Mouse (Mus musculus): ENCODE measurements around the gene Atp1b3. TPM values are rescaled to one million over a fixed set of nuclear protein-coding genes. Genes with fewer than 3 reads are reported as not detected.
"Not testable (repeated sequence)": the region's sequence is repeated elsewhere in the genome, so short reads cannot be mapped to it uniquely, and the experiment has no call there.

The Atp1b3 gene
- 165 and 168 TPM in 2 replicates for polyA plus RNA-seq (2016; fragmentation: Nextera tagmentation; extraction: Ambion mirVana)

DNA sequence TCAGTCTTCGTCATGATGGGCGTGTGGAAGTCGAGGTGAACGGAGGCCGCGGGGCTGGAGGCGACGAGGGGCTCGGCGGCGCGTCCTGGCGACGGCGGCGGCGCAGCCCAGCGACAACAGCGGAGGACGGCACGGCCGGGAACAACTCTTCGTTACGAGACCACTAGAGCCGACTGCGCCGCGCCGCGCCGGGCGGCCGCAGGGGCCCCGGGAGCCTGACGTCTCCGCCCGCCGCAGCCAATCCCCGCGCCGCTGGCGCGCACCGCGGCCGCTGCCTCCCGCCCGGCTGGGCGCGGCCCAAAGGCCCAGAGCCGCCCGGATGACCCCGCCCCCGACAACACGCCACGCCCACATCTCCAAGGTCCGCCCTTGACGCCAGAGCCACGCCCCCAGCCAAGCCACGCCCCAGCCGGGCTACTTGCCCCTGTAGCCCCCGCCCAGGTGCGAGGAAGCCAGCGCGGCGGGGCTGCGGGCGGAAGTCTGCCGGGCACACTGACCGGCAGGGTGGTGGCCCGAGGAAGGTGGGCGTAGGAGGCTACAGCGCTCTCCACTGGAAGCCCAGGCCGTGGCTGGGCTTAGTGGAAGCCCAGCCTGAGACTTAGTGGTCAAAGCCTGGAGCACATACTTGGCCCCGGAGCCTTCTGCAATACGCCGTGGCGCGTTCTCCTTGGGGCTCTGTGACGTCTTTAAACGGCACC, at the start of gene Atp1b3:
Gene Atp1b3 (minus strand): TSS at position 302 of the 698 bp plus-strand sequence.
- Histone ChIP-seq H3K36me3 (no peaks in the 10 kb centered on the region), H3K4me2 (replicated peaks) (peak within 1 kb of the TSS; percentile 70), H3K27ac (peak within 1 kb of the TSS; percentile 94), H3K4me1 (peaks cover 19% of the 10 kb centered on the region), H3K4me3 (peak within 1 kb of the TSS; percentile 92), H3K27me3 (replicated peaks) (no peaks in the 10 kb centered on the region), H3K9me3 (no peaks in the 10 kb centered on the region), H3K9ac (peak within 1 kb of the TSS; percentile 97)
- WGBS: under 1% methylated on average over 80 of the region's 81 CpGs
- peak; percentile 97 for ATAC-seq (ENCODE audit: low FRiP score, low read depth)

DNA sequence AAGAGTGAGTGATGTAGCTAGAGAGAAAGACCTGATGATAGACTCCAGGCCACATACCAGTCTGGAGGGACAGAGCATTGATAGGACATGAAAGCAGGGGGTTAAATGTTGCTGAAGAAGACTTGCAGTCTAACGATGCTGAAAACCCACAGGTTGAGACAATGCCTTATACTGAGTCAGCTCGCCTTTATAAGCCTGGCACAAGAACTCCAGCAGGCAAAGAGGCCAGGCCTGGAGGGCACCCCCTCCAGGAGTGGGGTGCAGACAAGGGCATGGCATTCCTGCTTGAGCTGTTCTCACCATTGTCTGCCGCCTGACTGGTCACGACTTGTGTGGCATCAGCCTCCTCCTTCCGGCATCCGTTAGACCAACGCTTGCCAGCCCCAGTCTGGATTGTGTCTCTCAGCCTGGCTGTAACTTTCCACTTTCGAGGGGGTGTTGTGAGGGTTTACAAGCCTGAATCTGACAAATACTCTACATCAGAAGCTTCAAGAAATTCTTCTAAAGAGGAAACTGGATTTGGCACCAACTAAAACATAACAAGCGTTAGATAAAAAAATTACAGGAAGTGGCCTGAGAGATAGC, 48.7 kb upstream of the Atp1b3 start:
- 86% methylated on average over 9 of the region's 9 CpGs for WGBS
- H3K36me3 ChIP-seq: no peaks in the 10 kb centered on the region
- H3K4me1 ChIP-seq: no peaks in the 10 kb centered on the region
- no peak overlapping the region for H3K9ac ChIP-seq
- no peaks in the 10 kb centered on the region for H3K9me3 ChIP-seq
- H3K4me3 ChIP-seq: no peak overlapping the region
- no peaks in the 10 kb centered on the region for H3K27me3 ChIP-seq (replicated peaks)
- ATAC-seq (ENCODE audit: low FRiP score, low read depth): no peak
- no peak overlapping the region for H3K4me2 ChIP-seq (replicated peaks)
- H3K27ac ChIP-seq: no peak overlapping the region

DNA sequence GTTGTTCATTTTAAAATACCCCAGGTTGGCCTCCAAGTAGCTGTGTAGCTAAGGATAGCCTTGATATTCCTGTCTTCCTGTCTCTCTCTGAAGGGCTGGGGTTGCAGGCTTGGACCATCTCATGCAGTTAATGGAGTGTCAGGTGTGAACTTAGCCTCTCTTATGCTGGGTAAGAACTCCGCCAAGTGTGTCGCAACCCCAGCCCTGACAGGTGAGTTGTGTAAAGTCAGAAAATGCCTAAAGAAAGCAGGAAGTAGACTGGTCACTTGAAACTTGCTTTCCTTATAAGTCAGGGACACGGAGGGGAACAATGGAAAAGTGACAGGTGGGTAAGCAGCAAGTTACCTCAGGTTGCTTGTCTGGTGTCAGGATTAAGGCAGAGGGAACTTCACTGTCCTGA, 40.1 kb upstream of the Atp1b3 start:
- Histone ChIP-seq H3K9me3 (no peaks in the 10 kb centered on the region), H3K27ac (no peak overlapping the region), H3K4me2 (replicated peaks) (no peak overlapping the region), H3K9ac (no peak overlapping the region), H3K36me3 (no peaks in the 10 kb centered on the region), H3K4me1 (no peaks in the 10 kb centered on the region), H3K27me3 (replicated peaks) (no peaks in the 10 kb centered on the region), H3K4me3 (no peak overlapping the region)
- no peak for ATAC-seq (ENCODE audit: low FRiP score, low read depth)
- WGBS: 91% methylated on average over 3 of the region's 3 CpGs

DNA sequence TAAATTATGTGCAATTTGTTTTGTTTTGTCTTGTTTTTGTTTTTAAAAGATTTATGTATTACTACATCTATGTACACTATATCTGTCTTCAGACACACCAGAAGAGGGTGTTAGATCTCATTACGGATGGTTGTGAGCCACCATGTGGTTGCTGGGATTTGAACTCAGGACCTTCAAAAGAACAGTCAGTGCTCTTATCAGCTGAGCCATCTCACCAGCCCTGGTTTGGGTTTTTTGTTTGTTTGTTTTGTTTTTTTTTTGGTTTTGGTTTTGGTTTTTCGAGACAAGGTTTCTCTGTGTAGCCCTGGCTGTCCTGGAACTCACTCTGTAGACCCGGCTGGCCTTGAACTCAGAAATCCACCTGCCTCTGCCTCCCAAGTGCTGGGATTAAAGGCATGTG, 35.7 kb upstream of the Atp1b3 start:
- 96% methylated on average over 3 of the region's 3 CpGs for WGBS
- H3K4me2 ChIP-seq (replicated peaks); H3K9ac ChIP-seq: not testable (repeated sequence)

DNA sequence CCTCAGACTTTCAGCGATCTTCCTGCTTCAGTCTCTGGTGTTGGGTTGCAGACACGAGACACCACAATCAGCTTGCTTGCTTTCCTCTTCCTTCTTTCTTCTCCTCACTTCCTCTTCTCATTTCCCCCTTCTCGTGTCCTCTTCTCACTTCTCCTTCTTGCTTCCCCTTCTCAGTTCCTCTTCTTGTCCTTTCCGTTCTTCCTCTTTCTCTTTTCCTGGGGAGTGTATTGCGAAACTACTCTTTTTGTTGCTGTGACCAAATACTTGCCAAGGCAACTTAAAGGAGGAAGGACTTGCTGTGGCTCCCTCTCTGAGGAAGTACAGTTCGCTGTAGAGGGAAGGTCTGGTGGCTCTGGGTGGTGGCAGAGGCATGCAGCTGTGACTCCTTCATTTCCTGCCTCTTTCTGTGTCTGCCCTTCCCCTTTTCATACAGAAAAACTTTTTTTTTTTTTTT, 35.2 kb upstream of the Atp1b3 start:
- no peaks in the 10 kb centered on the region for H3K36me3 ChIP-seq
- no peak overlapping the region for H3K4me3 ChIP-seq
- H3K9me3 ChIP-seq: no peaks in the 10 kb centered on the region
- H3K4me2 ChIP-seq (replicated peaks): no peak overlapping the region
- 75% methylated on average over 6 of the region's 6 CpGs for WGBS
- H3K27me3 ChIP-seq (replicated peaks): no peaks in the 10 kb centered on the region
- ATAC-seq (ENCODE audit: low FRiP score, low read depth): no peak
- H3K27ac ChIP-seq: no peak overlapping the region
- H3K9ac ChIP-seq: no peak overlapping the region
- no peaks in the 10 kb centered on the region for H3K4me1 ChIP-seq

More for the DNA sequence above, 35.7 kb upstream of the Atp1b3 start:
- H3K27ac ChIP-seq; ATAC-seq (ENCODE audit: low FRiP score, low read depth); H3K4me3 ChIP-seq; H3K36me3 ChIP-seq; H3K4me1 ChIP-seq; H3K9me3 ChIP-seq; H3K27me3 ChIP-seq (replicated peaks): not testable (repeated sequence)

DNA sequence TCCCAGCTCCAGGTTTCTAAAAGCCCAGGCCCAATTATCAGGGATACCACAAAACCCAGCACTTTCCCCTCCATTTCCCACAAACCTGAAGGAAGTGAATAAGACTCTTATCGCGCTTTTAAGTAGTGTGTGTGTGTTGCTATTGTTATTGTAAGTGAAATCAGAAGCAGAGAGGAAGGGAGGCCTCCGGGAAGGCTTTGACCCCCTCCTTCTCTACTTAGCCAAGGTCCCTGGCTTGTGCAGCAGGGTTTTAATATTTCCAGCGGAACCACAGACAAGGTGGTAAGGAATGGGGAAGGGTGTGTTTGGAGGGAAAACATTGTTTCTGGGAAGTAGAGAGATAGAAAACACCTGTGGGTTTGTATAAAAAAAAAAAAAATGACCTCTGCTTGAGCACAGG, 34.4 kb upstream of the Atp1b3 start:
- Histone ChIP-seq H3K4me1 (no peaks in the 10 kb centered on the region), H3K27ac (no peak overlapping the region), H3K4me2 (replicated peaks) (no peak overlapping the region), H3K36me3 (no peaks in the 10 kb centered on the region), H3K9ac (no peak overlapping the region), H3K27me3 (replicated peaks) (no peaks in the 10 kb centered on the region), H3K4me3 (no peak overlapping the region), H3K9me3 (no peaks in the 10 kb centered on the region)
- ATAC-seq (ENCODE audit: low FRiP score, low read depth): no peak
- 47% methylated on average over 4 of the region's 4 CpGs for WGBS

DNA sequence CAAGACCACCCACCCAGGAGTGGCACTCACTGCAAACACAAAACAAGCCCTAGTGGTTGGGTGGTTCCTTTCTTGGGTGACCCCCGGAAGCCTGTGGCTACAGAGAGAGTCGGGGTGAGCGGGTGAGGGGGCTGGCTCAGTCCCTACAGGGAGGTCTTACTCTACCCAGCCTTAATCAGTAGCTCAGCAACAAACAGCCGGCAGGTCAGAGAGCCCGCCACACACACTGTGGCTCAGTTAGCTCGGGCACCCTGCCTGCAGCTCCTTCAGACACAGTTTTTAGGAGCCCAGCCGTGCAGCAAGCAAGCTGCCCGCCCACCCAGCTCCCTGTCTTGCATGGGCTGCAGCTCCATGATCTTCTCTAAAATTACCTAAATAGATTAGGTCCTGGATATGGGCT, 33.9 kb upstream of the Atp1b3 start:
- no peak overlapping the region for H3K27ac ChIP-seq
- no peak overlapping the region for H3K4me3 ChIP-seq
- H3K9ac ChIP-seq: no peak overlapping the region
- H3K36me3 ChIP-seq: no peaks in the 10 kb centered on the region
- H3K9me3 ChIP-seq: no peaks in the 10 kb centered on the region
- H3K4me2 ChIP-seq (replicated peaks): no peak overlapping the region
- ATAC-seq (ENCODE audit: low FRiP score, low read depth): no peak
- WGBS: 40% methylated on average over 8 of the region's 8 CpGs
- H3K27me3 ChIP-seq (replicated peaks): no peaks in the 10 kb centered on the region
- no peaks in the 10 kb centered on the region for H3K4me1 ChIP-seq

DNA sequence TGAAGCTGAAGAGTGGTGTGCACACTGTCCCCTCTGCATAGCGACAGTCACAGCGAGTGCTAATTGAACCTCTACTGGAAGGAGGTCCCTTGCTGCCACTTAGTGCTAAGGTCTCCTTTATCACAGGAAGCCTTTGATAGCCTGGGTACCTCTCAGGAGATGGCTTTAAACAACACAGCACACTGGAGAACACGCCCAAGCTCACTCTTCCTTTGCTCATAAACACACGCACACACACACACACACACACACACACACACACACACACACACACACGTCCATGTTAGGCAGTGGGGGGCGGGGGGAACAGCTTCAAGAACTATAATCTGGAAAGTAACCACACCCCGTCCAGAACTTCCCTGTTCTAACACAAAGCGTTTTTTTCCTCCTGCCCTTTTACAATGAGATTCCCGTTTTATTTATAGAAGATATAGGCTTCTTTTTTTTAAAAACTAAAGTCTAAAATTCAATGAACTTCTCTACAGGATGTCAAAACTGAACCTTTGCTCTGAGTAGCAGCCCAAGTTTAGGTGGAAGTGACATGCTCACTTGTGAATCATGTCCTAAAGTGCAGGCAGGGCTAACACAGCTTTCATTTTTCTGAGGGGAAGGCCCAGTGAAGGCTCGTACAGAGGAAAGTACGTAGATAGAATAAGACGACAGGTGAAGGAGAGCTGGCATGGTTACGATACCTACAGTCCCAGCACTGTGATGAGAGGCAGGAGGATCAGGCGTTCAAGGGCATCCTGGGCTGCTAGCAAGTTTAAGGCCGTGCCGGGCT, 30.9 kb upstream of the Atp1b3 start:
- H3K9me3 ChIP-seq: no peaks in the 10 kb centered on the region
- no peaks in the 10 kb centered on the region for H3K36me3 ChIP-seq
- no peaks in the 10 kb centered on the region for H3K27me3 ChIP-seq (replicated peaks)
- H3K4me3 ChIP-seq: no peak overlapping the region
- no peak overlapping the region for H3K9ac ChIP-seq
- WGBS: 77% methylated on average over 16 of the region's 16 CpGs
- no peaks in the 10 kb centered on the region for H3K4me1 ChIP-seq
- no peak overlapping the region for H3K27ac ChIP-seq
- no peak for ATAC-seq (ENCODE audit: low FRiP score, low read depth)
- no peak overlapping the region for H3K4me2 ChIP-seq (replicated peaks)

DNA sequence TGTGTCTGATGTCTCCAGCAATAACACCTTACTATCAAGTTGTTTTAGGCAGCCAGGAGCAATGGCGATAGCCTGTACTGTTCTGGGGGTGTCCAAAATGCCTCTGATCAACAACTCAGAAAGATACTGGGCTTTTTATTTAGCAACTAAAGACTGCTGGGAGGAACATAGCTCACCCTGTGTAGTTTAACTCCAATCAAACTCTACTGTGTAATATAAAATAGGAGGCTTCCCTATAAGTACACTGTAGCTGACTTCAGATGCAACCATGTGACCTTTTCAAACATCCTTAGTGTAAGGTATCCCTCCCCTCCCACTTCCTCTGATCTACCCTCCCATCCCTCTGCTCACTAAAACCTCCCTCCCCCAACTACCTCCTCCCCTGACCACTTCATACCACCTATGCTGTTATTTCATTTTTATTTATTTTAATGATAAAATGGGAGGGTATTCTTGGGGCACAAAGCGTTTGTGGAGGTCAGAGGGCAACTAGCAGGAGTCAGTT, 29.5 kb upstream of the Atp1b3 start:
- Histone ChIP-seq H3K4me3 (no peak overlapping the region), H3K9ac (no peak overlapping the region), H3K4me2 (replicated peaks) (no peak overlapping the region), H3K4me1 (no peaks in the 10 kb centered on the region), H3K9me3 (no peaks in the 10 kb centered on the region), H3K27ac (no peak overlapping the region), H3K27me3 (replicated peaks) (no peaks in the 10 kb centered on the region), H3K36me3 (no peaks in the 10 kb centered on the region)
- 82% methylated on average over 2 of the region's 2 CpGs for WGBS
- no peak for ATAC-seq (ENCODE audit: low FRiP score, low read depth)

DNA sequence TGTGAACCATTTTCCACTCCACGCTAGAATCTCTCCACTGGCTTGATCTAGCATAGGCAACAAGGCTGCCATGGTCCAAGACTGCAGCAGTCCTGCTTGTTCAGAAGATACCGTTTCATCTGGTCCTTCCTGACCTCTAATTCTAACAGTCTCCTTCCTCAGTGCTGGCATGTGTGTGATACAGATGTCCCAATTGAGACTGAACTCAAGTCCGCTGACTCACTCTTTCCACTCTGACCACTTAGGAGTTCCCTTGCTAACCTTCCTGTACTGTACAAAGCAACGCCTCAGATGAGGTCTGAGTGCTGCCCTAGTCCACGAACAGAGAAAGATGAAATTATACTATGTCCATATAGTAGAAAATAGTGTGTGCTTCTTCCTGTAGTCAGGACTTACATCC, 28.9 kb upstream of the Atp1b3 start:
- H3K27ac ChIP-seq: no peak overlapping the region
- ATAC-seq (ENCODE audit: low FRiP score, low read depth): no peak
- no peak overlapping the region for H3K9ac ChIP-seq
- H3K4me1 ChIP-seq: no peaks in the 10 kb centered on the region
- WGBS: 89% methylated on average over 5 of the region's 5 CpGs
- H3K4me2 ChIP-seq (replicated peaks): no peak overlapping the region
- no peaks in the 10 kb centered on the region for H3K36me3 ChIP-seq
- no peaks in the 10 kb centered on the region for H3K9me3 ChIP-seq
- H3K4me3 ChIP-seq: no peak overlapping the region
- no peaks in the 10 kb centered on the region for H3K27me3 ChIP-seq (replicated peaks)

DNA sequence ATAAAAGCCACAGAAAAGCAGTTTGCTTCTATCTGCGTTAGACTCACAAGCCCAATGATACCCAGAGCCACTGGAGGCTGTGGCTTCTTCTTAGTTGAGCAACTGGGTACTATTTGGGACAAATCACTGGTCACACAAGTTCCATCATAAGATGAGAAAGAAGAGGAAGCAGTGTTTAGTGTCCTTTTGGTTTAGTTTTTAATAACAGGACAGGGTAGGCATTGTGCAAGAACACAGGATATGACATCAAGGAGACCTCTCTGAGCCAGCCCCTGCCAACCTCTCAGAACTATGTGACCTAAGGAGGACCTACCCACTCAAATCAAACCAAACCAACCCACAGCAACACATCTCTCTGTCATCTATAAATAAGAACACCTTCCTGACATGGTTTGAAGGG, 27.7 kb upstream of the Atp1b3 start:
- H3K9ac ChIP-seq: no peak overlapping the region
- no peak overlapping the region for H3K27ac ChIP-seq
- 87% methylated on average over 1 of the region's 1 CpGs for WGBS
- no peak for ATAC-seq (ENCODE audit: low FRiP score, low read depth)
- no peaks in the 10 kb centered on the region for H3K36me3 ChIP-seq
- no peaks in the 10 kb centered on the region for H3K4me1 ChIP-seq
- H3K27me3 ChIP-seq (replicated peaks): no peaks in the 10 kb centered on the region
- no peaks in the 10 kb centered on the region for H3K9me3 ChIP-seq
- no peak overlapping the region for H3K4me3 ChIP-seq
- no peak overlapping the region for H3K4me2 ChIP-seq (replicated peaks)

DNA sequence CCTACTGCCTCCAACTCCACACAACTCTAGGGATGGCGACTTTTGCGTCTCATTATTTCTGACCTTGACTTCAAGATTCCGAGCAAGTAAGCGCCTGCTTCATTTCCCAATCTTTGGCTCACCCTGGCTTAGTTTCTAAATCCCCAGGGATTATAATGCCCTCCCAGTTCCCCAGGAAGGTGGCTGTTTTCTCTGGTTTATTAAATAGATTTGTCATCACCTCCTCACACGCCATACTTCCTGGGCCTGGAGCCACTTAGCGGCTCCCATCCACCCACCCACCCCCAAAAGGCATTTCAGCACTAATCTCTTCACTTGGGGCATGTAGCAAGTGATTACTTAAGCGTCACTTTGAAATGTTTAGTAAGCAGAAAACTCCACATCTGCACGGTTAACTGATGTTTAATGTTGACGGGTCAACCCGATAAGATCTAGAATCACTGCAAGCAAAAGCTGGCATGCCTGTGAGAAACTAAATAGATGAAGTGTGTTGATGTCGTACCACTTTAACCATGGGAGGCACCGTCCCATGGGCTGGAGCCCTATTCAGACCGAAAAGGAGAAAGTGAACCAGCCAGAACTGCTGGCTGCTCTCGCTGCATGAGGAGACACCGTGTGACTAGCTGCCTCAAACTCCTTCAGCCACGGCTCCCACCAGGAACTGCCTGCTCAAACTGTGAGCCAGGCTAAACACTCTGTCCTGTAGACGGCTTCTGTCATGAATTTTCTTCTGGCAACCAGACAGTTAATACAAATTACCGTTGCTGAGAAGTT, 19.7 kb upstream of the Atp1b3 start:
- WGBS: 80% methylated on average over 18 of the region's 18 CpGs
- H3K4me2 ChIP-seq (replicated peaks): no peak overlapping the region
- H3K4me3 ChIP-seq: no peak overlapping the region
- H3K4me1 ChIP-seq: no peaks in the 10 kb centered on the region
- no peak overlapping the region for H3K9ac ChIP-seq
- no peak for ATAC-seq (ENCODE audit: low FRiP score, low read depth)
- H3K27me3 ChIP-seq (replicated peaks): no peaks in the 10 kb centered on the region
- no peak overlapping the region for H3K27ac ChIP-seq
- no peaks in the 10 kb centered on the region for H3K36me3 ChIP-seq
- H3K9me3 ChIP-seq: no peaks in the 10 kb centered on the region

Data from neural tube, embryonic 12.5 days (tissue).